ENCODE assay signal across 8 mouse cellular contexts in genomic region chr5:128971298-128971697, GRCm38 (mm10). TPM values are rescaled to one million over a fixed set of nuclear protein-coding genes. Genes with fewer than 3 reads are reported as not detected.
DNase-seq lines count a peak whose midpoint lies in the region; ATAC-seq and TF ChIP-seq lines count a peak whose summit lies in the region.

No protein-coding gene starts in this region.

- no peak for TF ChIP-seq EP300 in liver, embryonic 14.5 days (IDR thresholded peaks at IDR 0.05; ENCODE audit: low read depth)

- H3K4me1 ChIP-seq in liver, embryonic 14.5 days (replicated peaks; ENCODE audit: control insufficient read depth in 2 of 2, insufficient read depth in 2 of 2, low read length in 1 of 2), result no peaks in the 10 kb centered on the region
- 0 out of 2 replicates have a peak, but pooled peaks cover 3% of the 10 kb centered on the region for H3K4me1 ChIP-seq in neural tube, embryonic 12.5 days

- 16% methylated on average over 14 of the region's 14 CpGs for WGBS in liver, embryonic 14.5 days (ENCODE audit: insufficient replicate concordance)
- 18% methylated on average over 14 of the region's 14 CpGs for WGBS in neural tube, embryonic 12.5 days

- peak; percentile 73 for DNase-seq in CD4-positive, CD25-positive, alpha-beta regulatory T cell, adult 2 months (ENCODE audit: low read depth, low spot score)
- DNase-seq in ZHBTc4 (ENCODE audit: low read depth, low spot score), result peak; percentile 78
- peak; percentile 59 for DNase-seq in embryo, embryonic 10 days (ENCODE audit: low spot score)
- DNase-seq in kidney, postnatal 25 days, result peak; percentile 61 to 74
- DNase-seq in liver, embryonic 14.5 days (ENCODE audit: low read depth in 3 of 3, low spot score in 3 of 3), result peak; percentile 14 to 22 (median 15)
- DNase-seq in thymus, postnatal 0 days (ENCODE audit: low spot score), result peak; percentile 61

- H3K27me3 ChIP-seq in liver, embryonic 14.5 days (ENCODE audit: control insufficient read depth, insufficient read depth, low read length), result no peaks in the 10 kb centered on the region
- no peaks in the 10 kb centered on the region for H3K27me3 ChIP-seq in neural tube, embryonic 12.5 days (replicated peaks)

- H3K4me3 ChIP-seq in liver, embryonic 14.5 days (ENCODE audit: insufficient read depth in 1 of 2, low read depth in 2 of 2, low read length in 2 of 2), result no peak overlapping the region
- H3K4me3 ChIP-seq in neural tube, embryonic 12.5 days, result no peak overlapping the region

- peak; percentile 82 for ATAC-seq in granulocyte monocyte progenitor cell, adult 5-6 weeks (replicated peaks; ENCODE audit: poor library complexity, severe bottlenecking)
- no peak for ATAC-seq in liver, embryonic 14.5 days (ENCODE audit: insufficient read depth)
- ATAC-seq in neural tube, embryonic 12.5 days (ENCODE audit: low FRiP score, low read depth), result 0 out of 2 replicates have a peak, but pooled peaks have one; percentile 63

- H3K27ac ChIP-seq in liver, embryonic 14.5 days, result no peak overlapping the region
- H3K27ac ChIP-seq in neural tube, embryonic 12.5 days, result no peak overlapping the region

- H3K4me2 ChIP-seq in liver, embryonic 14.5 days (ENCODE audit: low read depth), result no peak overlapping the region
- no peak overlapping the region for H3K4me2 ChIP-seq in neural tube, embryonic 12.5 days (replicated peaks)

- no peaks in the 10 kb centered on the region for H3K9me3 ChIP-seq in liver, embryonic 14.5 days (ENCODE audit: control insufficient read depth, low read length)
- H3K9me3 ChIP-seq in neural tube, embryonic 12.5 days, result 0 out of 2 replicates have a peak, but pooled peaks cover 4% of the 10 kb centered on the region

- H3K36me3 ChIP-seq in liver, embryonic 14.5 days (replicated peaks; ENCODE audit: control insufficient read depth, insufficient read depth, low read depth), result no peaks in the 10 kb centered on the region
- H3K36me3 ChIP-seq in neural tube, embryonic 12.5 days, result no peaks in the 10 kb centered on the region

- H3K9ac ChIP-seq in liver, embryonic 14.5 days (replicated peaks), result no peak overlapping the region
- H3K9ac ChIP-seq in neural tube, embryonic 12.5 days, result no peak overlapping the region

- TF ChIP-seq CTCF in liver, embryonic 14.5 days (IDR thresholded peaks at IDR 0.05; ENCODE audit: low read depth), result peak; percentile 82

RNA-seq across cellular contexts. Expression of gene Rimbp2, which starts 18.0 kb away (rescaled TPM):
- total RNA-seq in granulocyte monocyte progenitor cell, adult 5-6 weeks (2014; fragmentation: Nextera tagmentation), result not detected in 2 replicates
- total RNA-seq in granulocyte monocyte progenitor cell, adult 5-6 weeks (2017), result not detected in 2 replicates
- polyA plus RNA-seq in liver, embryonic 14.5 days (2012; rRNA removed), result 0.01 and 0.04 TPM in 2 replicates
- not detected in 2 replicates for polyA plus RNA-seq in liver, embryonic 14.5 days (2014; fragmentation: Nextera tagmentation; extraction: Ambion mirVana)
- 2.6 and 3.5 TPM in 2 replicates for polyA plus RNA-seq in neural tube, embryonic 12.5 days (2016; fragmentation: Nextera tagmentation; extraction: Ambion mirVana)
- polyA plus RNA-seq in thymus, postnatal 0 days (2015; fragmentation: Nextera tagmentation; extraction: Ambion mirVana), result 0.04 TPM in 1 of 2 replicates, not detected in the other

RNA-seq across cellular contexts. Expression of gene Stx2, which starts 37.1 kb away (rescaled TPM):
- total RNA-seq in granulocyte monocyte progenitor cell, adult 5-6 weeks (2014; fragmentation: Nextera tagmentation), result 7.5 and 23.0 TPM in 2 replicates
- 10.9 and 12.6 TPM in 2 replicates for total RNA-seq in granulocyte monocyte progenitor cell, adult 5-6 weeks (2017)
- 66.6 and 75.0 TPM in 2 replicates for polyA plus RNA-seq in liver, embryonic 14.5 days (2012; rRNA removed)
- 68.1 and 74.2 TPM in 2 replicates for polyA plus RNA-seq in liver, embryonic 14.5 days (2014; fragmentation: Nextera tagmentation; extraction: Ambion mirVana)
- polyA plus RNA-seq in neural tube, embryonic 12.5 days (2016; fragmentation: Nextera tagmentation; extraction: Ambion mirVana), result 29.9 and 37.0 TPM in 2 replicates
- polyA plus RNA-seq in thymus, postnatal 0 days (2015; fragmentation: Nextera tagmentation; extraction: Ambion mirVana), result 12.6 and 13.7 TPM in 2 replicates

RNA-seq across cellular contexts. Expression of gene Ran, which starts 48.6 kb away (rescaled TPM):
- total RNA-seq in granulocyte monocyte progenitor cell, adult 5-6 weeks (2014; fragmentation: Nextera tagmentation), result 440 and 513 TPM in 2 replicates
- total RNA-seq in granulocyte monocyte progenitor cell, adult 5-6 weeks (2017), result 599 and 620 TPM in 2 replicates
- polyA plus RNA-seq in liver, embryonic 14.5 days (2012; rRNA removed), result 221 and 273 TPM in 2 replicates
- 461 and 495 TPM in 2 replicates for polyA plus RNA-seq in liver, embryonic 14.5 days (2014; fragmentation: Nextera tagmentation; extraction: Ambion mirVana)
- polyA plus RNA-seq in neural tube, embryonic 12.5 days (2016; fragmentation: Nextera tagmentation; extraction: Ambion mirVana), result 578 and 608 TPM in 2 replicates
- 586 and 661 TPM in 2 replicates for polyA plus RNA-seq in thymus, postnatal 0 days (2015; fragmentation: Nextera tagmentation; extraction: Ambion mirVana)

Comparison
In these comparisons a context has a peak if more than half of its experiments do, and no peak if none do; other contexts are left out.
1. DNase-seq: peak in every context shown above with its lines; median percentile 78 in ZHBTc4; 73 in CD4-positive, CD25-positive, alpha-beta regulatory T cell, adult 2 months; 68 in kidney, postnatal 25 days; 61 in thymus, postnatal 0 days; 59 in embryo, embryonic 10 days; 15 in liver, embryonic 14.5 days.